Mouse (Mus musculus): Measurements from ENCODE around the gene Cux2.

- no peak for TF ChIP-seq POLR2A (IDR thresholded peaks at IDR 0.05; ENCODE audit: low read depth, low read length)
- TF ChIP-seq CTCF (conservative IDR thresholded peaks at IDR 0.05; ENCODE audit: insufficient read depth, insufficient read length, low read depth, low read length) = no peak
Observed at GRCm38 (mm10) chr5:122086121-122086520, 36.2 kb upstream of the Cux2 start.
